Mouse (Mus musculus) neural tube, embryonic 12.5 days (tissue): Measurements from ENCODE around the gene Foxp1. TPM values are rescaled to one million over a fixed set of nuclear protein-coding genes. Genes with fewer than 3 reads are reported as not detected.

Experiments used
- ATAC-seq: fragments of 200-750 bp; cut with Nextera tagmentation; 2 replicates; pipeline ENCODE4 v1.8.0; 2017; ENCODE audit warnings: low read depth, mild to moderate bottlenecking, moderate TSS enrichment, moderate library complexity; ENCODE audit not compliant: low FRiP score
- H3K27ac ChIP-seq: fragments of 300-500 bp; sonication (generic); 2 replicates; pipeline ENCODE4 v1.5.1; 2016
- H3K27me3 ChIP-seq: fragments of 300-500 bp; sonication (generic); replicated peaks from 2 replicates; pipeline ENCODE4 v1.6.1; 2016; ENCODE audit warnings: mild to moderate bottlenecking
- H3K36me3 ChIP-seq: fragments of 300-500 bp; sonication (generic); 2 replicates; pipeline ENCODE4 v1.6.1; 2016; ENCODE audit warnings: mild to moderate bottlenecking
- H3K4me1 ChIP-seq: fragments of 300-500 bp; sonication (generic); 2 replicates; pipeline ENCODE4 v1.6.1; 2016
- H3K4me2 ChIP-seq: fragments of 300-500 bp; sonication (generic); replicated peaks from 2 replicates; pipeline ENCODE4 v1.6.1; 2016; ENCODE audit warnings: mild to moderate bottlenecking
- H3K4me3 ChIP-seq: fragments of 300-500 bp; sonication (generic); 2 replicates; pipeline ENCODE4 v1.5.1; 2016
- H3K9ac ChIP-seq: fragments of 300-500 bp; sonication (generic); 2 replicates; pipeline ENCODE4 v1.6.1; 2016; ENCODE audit warnings: mild to moderate bottlenecking
- H3K9me3 ChIP-seq: fragments of 300-500 bp; sonication (generic); 2 replicates; pipeline ENCODE4 v1.6.1; 2016; ENCODE audit warnings: mild to moderate bottlenecking
- WGBS: fragments of 180-500 bp; shearing (Covaris S2); methylation state at CpG from one replicate; pipeline ENCODE4 v1.1.7; 2016; 5-methylcytosine and 5-hydroxymethylcytosine counted together
- polyA plus RNA-seq: library from polyadenylated mRNA; unstranded; fragments of >200 nt; fragmentation: Nextera tagmentation; extraction: Ambion mirVana; gene quantifications from 2 replicates; pipeline ENCODE4 v1.2.1, GENCODE M21; 2016

The Foxp1 gene
- polyA plus RNA-seq, 1 experiment from 2014 or later = 91.8 TPM

DNA sequence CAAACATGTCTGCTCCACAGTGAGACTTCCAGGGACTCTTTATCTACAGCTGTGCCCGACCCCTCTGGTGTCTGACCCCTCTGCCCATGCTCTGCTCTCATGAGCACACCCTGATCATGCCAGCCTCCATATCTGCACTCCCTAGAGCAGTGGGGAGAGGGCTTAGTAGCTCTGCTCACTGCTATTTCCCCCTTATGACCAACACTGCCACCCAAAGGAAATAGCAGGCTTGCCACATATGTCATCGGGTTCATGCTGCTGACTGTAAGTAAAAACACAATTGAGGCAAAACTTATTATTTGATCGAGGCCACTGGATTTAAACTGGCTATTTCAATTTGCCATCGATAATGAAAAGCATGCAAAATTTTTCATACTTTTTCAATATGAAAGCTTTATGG lies 270.6 kb downstream of the Foxp1 start:
- no peak for ATAC-seq
- Histone ChIP-seq H3K36me3 (no peaks in the 10 kb centered on the region), H3K9ac (no peak overlapping the region), H3K4me1 (no peaks in the 10 kb centered on the region), H3K9me3 (no peaks in the 10 kb centered on the region), H3K27me3 (no peaks in the 10 kb centered on the region), H3K4me3 (no peak overlapping the region), H3K4me2 (no peak overlapping the region), H3K27ac (no peak overlapping the region)
- WGBS = 93% methylated on average over 4 of the region's 4 CpGs

- H3K27ac ChIP-seq = no peak overlapping the region
- 76% methylated on average over 3 of the region's 3 CpGs for WGBS
- no peaks in the 10 kb centered on the region for H3K36me3 ChIP-seq
- H3K4me3 ChIP-seq = no peak overlapping the region
- no peak for ATAC-seq
- H3K9me3 ChIP-seq = no peaks in the 10 kb centered on the region
- no peaks in the 10 kb centered on the region for H3K27me3 ChIP-seq
- H3K9ac ChIP-seq = no peak overlapping the region
- H3K4me2 ChIP-seq = no peak overlapping the region
- H3K4me1 ChIP-seq = no peaks in the 10 kb centered on the region
Measured at GRCm38 (mm10) chr6:99251222-99251621, 271.3 kb downstream of the Foxp1 start.

- no peak overlapping the region for H3K4me3 ChIP-seq
- no peak overlapping the region for H3K9ac ChIP-seq
- no peak overlapping the region for H3K4me2 ChIP-seq
- H3K9me3 ChIP-seq = no peaks in the 10 kb centered on the region
- H3K27me3 ChIP-seq = no peaks in the 10 kb centered on the region
- H3K36me3 ChIP-seq = no peaks in the 10 kb centered on the region
- ATAC-seq = no peak
- H3K27ac ChIP-seq = no peak overlapping the region
- WGBS = 72% methylated on average over 5 of the region's 5 CpGs
- no peaks in the 10 kb centered on the region for H3K4me1 ChIP-seq
Measured at GRCm38 (mm10) chr6:99249496-99250030, 273.0 kb downstream of the Foxp1 start.

- WGBS = 70% methylated on average over 8 of the region's 8 CpGs
- no peaks in the 10 kb centered on the region for H3K9me3 ChIP-seq
Measured at GRCm38 (mm10) chr6:99248396-99248795, 274.1 kb downstream of the Foxp1 start.

GRCm38 (mm10) chr6:99241625-99242395 lies 280.7 kb downstream of the Foxp1 start:
- no peaks in the 10 kb centered on the region for H3K27me3 ChIP-seq
- no peak for ATAC-seq
- no peaks in the 10 kb centered on the region for H3K9me3 ChIP-seq
- H3K36me3 ChIP-seq = no peaks in the 10 kb centered on the region
- WGBS = 94% methylated on average over 10 of the region's 10 CpGs
- no peak overlapping the region for H3K27ac ChIP-seq
- no peak overlapping the region for H3K4me2 ChIP-seq
- H3K4me3 ChIP-seq = no peak overlapping the region
- H3K9ac ChIP-seq = no peak overlapping the region
- H3K4me1 ChIP-seq = no peaks in the 10 kb centered on the region

More at GRCm38 (mm10) chr6:99248396-99248795, 274.1 kb downstream of the Foxp1 start:
- Histone ChIP-seq H3K27ac (no peak overlapping the region), H3K4me2 (no peak overlapping the region), H3K27me3 (no peaks in the 10 kb centered on the region), H3K9ac (no peak overlapping the region), H3K4me3 (no peak overlapping the region), H3K36me3 (no peaks in the 10 kb centered on the region), H3K4me1 (no peaks in the 10 kb centered on the region)
- no peak for ATAC-seq

GRCm38 (mm10) chr6:99240764-99241163 lies 281.8 kb downstream of the Foxp1 start:
- Histone ChIP-seq H3K4me1 (no peaks in the 10 kb centered on the region), H3K36me3 (no peaks in the 10 kb centered on the region), H3K27ac (no peak overlapping the region), H3K27me3 (no peaks in the 10 kb centered on the region), H3K4me2 (no peak overlapping the region), H3K4me3 (no peak overlapping the region), H3K9me3 (no peaks in the 10 kb centered on the region), H3K9ac (no peak overlapping the region)
- ATAC-seq = no peak

- Histone ChIP-seq H3K4me1 (peaks cover 5% of the 10 kb centered on the region; the same call in 1 of the 2 replicates), H3K27me3 (no peaks in the 10 kb centered on the region), H3K36me3 (no peaks in the 10 kb centered on the region), H3K27ac (no peak overlapping the region), H3K4me2 (no peak overlapping the region), H3K4me3 (no peak overlapping the region), H3K9me3 (no peaks in the 10 kb centered on the region), H3K9ac (no peak overlapping the region)
- WGBS = 87% methylated on average over 8 of the region's 8 CpGs
- no peak for ATAC-seq
Measured at GRCm38 (mm10) chr6:99235588-99235987, 286.9 kb downstream of the Foxp1 start.

DNA sequence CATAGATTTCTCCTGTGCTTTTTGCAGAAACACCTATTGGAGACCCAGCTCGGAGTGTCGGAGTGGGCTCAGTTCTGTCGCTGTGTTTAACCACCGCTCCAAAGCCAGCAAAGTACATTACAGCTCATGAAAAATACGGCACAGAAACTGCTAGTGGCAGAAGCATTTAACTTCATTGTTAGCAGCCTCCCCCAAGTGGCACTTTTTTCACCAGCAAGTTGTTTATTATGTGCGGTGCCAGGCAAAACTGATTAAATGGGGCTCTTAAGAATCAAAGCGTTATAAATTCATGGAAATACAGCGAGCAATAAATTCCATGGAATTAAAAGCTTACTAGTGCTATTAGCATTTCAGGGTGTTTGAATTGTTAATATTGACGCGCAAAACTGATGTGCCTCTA lies 289.1 kb downstream of the Foxp1 start:
- 63% methylated on average over 10 of the region's 10 CpGs for WGBS
- Histone ChIP-seq H3K27ac (no peak overlapping the region), H3K4me2 (no peak overlapping the region), H3K4me3 (no peak overlapping the region), H3K4me1 (peaks cover 5% of the 10 kb centered on the region; the same call in 1 of the 2 replicates), H3K9me3 (no peaks in the 10 kb centered on the region), H3K27me3 (no peaks in the 10 kb centered on the region), H3K9ac (no peak overlapping the region), H3K36me3 (no peaks in the 10 kb centered on the region)
- no peak for ATAC-seq

DNA sequence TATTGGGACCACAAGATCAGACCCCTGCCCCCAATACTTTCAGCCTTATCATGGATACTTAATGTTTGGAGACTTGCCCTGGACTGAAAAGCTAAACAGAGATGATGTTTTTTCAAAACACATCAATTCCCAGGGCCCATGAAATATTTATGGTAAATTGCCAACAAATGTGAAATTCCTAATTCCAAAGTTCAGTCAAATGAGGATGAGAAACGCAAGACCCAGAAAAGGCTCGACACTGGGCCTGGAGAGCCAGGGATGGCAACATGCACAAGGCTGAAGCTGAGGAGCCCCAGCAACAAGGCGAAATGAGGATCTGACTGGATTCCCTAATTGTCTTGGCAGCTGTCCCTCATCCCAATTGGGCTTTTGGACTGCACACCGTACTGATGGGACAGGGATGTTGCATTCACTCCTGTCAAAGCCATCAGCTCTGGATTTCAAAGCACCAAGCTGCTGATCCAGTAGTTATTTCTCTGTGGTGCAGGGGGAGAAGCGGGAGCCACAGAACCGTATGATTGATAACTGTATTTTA lies 294.1 kb downstream of the Foxp1 start:
- Histone ChIP-seq H3K4me3 (no peak overlapping the region), H3K27me3 (no peaks in the 10 kb centered on the region), H3K9me3 (no peaks in the 10 kb centered on the region), H3K4me1 (peaks cover 5% of the 10 kb centered on the region; the same call in 1 of the 2 replicates), H3K36me3 (no peaks in the 10 kb centered on the region), H3K4me2 (no peak overlapping the region), H3K9ac (no peak overlapping the region), H3K27ac (no peak overlapping the region)
- WGBS = 85% methylated on average over 6 of the region's 6 CpGs
- ATAC-seq = no peak

- WGBS = 79% methylated on average over 5 of the region's 5 CpGs
- Histone ChIP-seq H3K4me3 (no peak overlapping the region), H3K27me3 (no peaks in the 10 kb centered on the region; the same call in 1 of the 2 replicates), H3K27ac (no peak overlapping the region), H3K4me2 (no peak overlapping the region), H3K36me3 (no peaks in the 10 kb centered on the region), H3K4me1 (peaks cover 8% of the 10 kb centered on the region), H3K9ac (no peak overlapping the region), H3K9me3 (no peaks in the 10 kb centered on the region)
- no peak for ATAC-seq
Measured at GRCm38 (mm10) chr6:99221147-99221546, 301.4 kb downstream of the Foxp1 start.

DNA sequence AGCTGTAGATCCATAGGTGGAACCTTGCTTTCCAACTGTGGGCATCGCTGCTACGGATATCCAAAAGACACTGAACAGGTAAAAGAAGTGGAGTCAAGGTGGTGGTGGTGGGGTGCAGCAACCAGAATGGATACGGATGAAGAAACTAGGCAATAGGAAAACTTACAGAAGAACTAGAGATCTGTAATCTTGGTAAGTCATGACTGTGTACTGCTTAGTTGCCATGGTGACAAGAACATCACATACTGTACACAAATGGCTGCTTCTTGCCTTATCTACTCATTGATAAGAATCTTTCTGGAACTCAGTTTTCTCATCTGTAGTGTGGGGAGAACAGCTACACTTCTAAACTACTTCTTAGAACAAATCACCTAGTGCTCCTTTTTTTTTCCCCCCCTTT lies 302.0 kb downstream of the Foxp1 start:
- no peak overlapping the region for H3K4me2 ChIP-seq
- no peak overlapping the region for H3K27ac ChIP-seq
- ATAC-seq = no peak
- H3K9ac ChIP-seq = no peak overlapping the region
- WGBS = 95% methylated on average over 3 of the region's 3 CpGs
- H3K9me3 ChIP-seq = no peaks in the 10 kb centered on the region
- H3K36me3 ChIP-seq = no peaks in the 10 kb centered on the region
- H3K27me3 ChIP-seq = no peaks in the 10 kb centered on the region; the same call in 1 of the 2 replicates
- no peak overlapping the region for H3K4me3 ChIP-seq
- peaks cover 8% of the 10 kb centered on the region for H3K4me1 ChIP-seq

DNA sequence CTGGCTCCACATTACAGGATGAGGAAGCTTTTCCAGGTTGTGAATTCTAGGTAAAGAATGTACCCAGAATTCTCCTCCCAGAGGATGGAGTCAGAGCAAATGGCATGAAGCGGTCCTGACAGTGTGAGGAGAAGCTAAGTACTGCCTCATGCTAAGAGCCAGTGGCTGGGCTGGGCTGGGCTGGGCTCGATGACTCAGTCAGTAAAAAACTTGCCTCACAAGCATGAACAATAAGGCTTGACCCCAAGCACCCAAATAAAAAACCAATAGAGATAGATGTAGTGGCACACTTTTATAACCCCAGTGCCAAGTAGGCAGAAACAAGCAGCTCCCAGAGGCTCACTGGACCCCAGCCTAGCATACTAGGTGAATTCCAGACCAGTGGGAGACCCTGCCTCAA lies 304.7 kb downstream of the Foxp1 start:
- Histone ChIP-seq H3K36me3 (no peaks in the 10 kb centered on the region), H3K9ac (no peak overlapping the region), H3K27me3 (no peaks in the 10 kb centered on the region; the same call in 1 of the 2 replicates), H3K27ac (no peak overlapping the region), H3K4me2 (no peak overlapping the region), H3K9me3 (no peaks in the 10 kb centered on the region), H3K4me1 (peaks cover 8% of the 10 kb centered on the region), H3K4me3 (no peak overlapping the region)
- 67% methylated on average over 2 of the region's 2 CpGs for WGBS
- ATAC-seq = no peak
